Mouse (Mus musculus) Patski (cell line): ENCODE measurements around the gene Cmklr1. TPM values are rescaled to one million over a fixed set of nuclear protein-coding genes. Genes with fewer than 3 reads are reported as not detected.

ENCODE experiments used
- ATAC-seq: fragments of 100-300 bp; one replicate; pipeline ENCODE4 v1.8.0; 2021
- CTCF ChIA-PET: fragments of 350-600 bp; sonication (Branson Sonifier 250); formaldehyde crosslinking; loops from one replicate; lab custom pipeline; 2022; ENCODE audit warnings: inconsistent platforms; lab: Charles Lee
- POLR2A ChIA-PET: fragments of 350-600 bp; sonication (Branson Sonifier 250); formaldehyde crosslinking; loops from one replicate; lab custom pipeline; 2022; ENCODE audit warnings: antibody characterized with exemption, inconsistent platforms; lab: Charles Lee
- DNase-seq: peaks from one replicate; pipeline ENCODE4 v3.0.0-alpha.2; 2011; ENCODE audit warnings: low read depth, low spot score
- H3K27me3 ChIP-seq: fragments of 371-371 bp; one replicate; pipeline ENCODE4 v1.5.1; 2021
- CTCF ChIP-seq: fragments of 100-300 bp; IDR thresholded peaks from one replicate; pipeline ENCODE4 v1.5.1; 2021
- in situ Hi-C: fragments of 300-500 bp; cut with MboI; formaldehyde crosslinking; loops from 3 replicates; pipeline ENCODE4 v1.11.1; 2018; ENCODE audit warnings: low pct_unique_long_range_greater_than_20kb, mixed read lengths
- polyA plus RNA-seq: library from polyadenylated mRNA; unstranded; gene quantifications from one replicate; pipeline ENCODE4 v1.2.3, GENCODE M21; 2021

Cmklr1 gene
- polyA plus RNA-seq, result not detected

GRCm38 (mm10) chr5:113650035-113650865 is at the start of gene Cmklr1:
Gene Cmklr1, minus strand, starts transcription at chr5:113650426.
- ChIA-PET CTCF (no interaction called here), POLR2A (no interaction called here)
- DNase-seq (no peak), ATAC-seq (no peak)
- in situ Hi-C loops, result no loop called here
- H3K27me3 ChIP-seq, result peaks cover 14% of the 10 kb centered on the region
- no peak for TF ChIP-seq CTCF

GRCm38 (mm10) chr5:113694415-113694814 is 44.2 kb upstream of the Cmklr1 start:
- TF ChIP-seq CTCF, result no peak
- ATAC-seq (no peak), DNase-seq (no peak)
- in situ Hi-C loops, result no loop called here
- no peaks in the 10 kb centered on the region for H3K27me3 ChIP-seq
- CTCF ChIA-PET, result no interaction called here
- POLR2A ChIA-PET, result no interaction called here

GRCm38 (mm10) chr5:113694000-113694399 is 43.8 kb upstream of the Cmklr1 start:
- in situ Hi-C loops, result no loop called here
- TF ChIP-seq CTCF, result no peak
- CTCF ChIA-PET, result no interaction called here
- POLR2A ChIA-PET, result no interaction called here
- ATAC-seq (no peak), DNase-seq (no peak)
- H3K27me3 ChIP-seq, result no peaks in the 10 kb centered on the region

- no peaks in the 10 kb centered on the region for H3K27me3 ChIP-seq
- ATAC-seq (no peak), DNase-seq (no peak)
- CTCF ChIA-PET, result no interaction called here
- POLR2A ChIA-PET, result no interaction called here
- no peak for TF ChIP-seq CTCF
- in situ Hi-C loops, result no loop called here
These were observed 43.0 kb upstream of the Cmklr1 start for GRCm38 (mm10) chr5:113693196-113693755.

- TF ChIP-seq CTCF, result no peak
These were observed 40.6 kb upstream of the Cmklr1 start for GRCm38 (mm10) chr5:113690866-113691265.

GRCm38 (mm10) chr5:113690069-113690548 is 39.9 kb upstream of the Cmklr1 start:
- CTCF ChIA-PET, result no interaction called here
- in situ Hi-C loops, result no loop called here
- DNase-seq, result no peak
- POLR2A ChIA-PET, result no interaction called here
- TF ChIP-seq CTCF, result no peak
- no peak for ATAC-seq
- no peaks in the 10 kb centered on the region for H3K27me3 ChIP-seq

More at GRCm38 (mm10) chr5:113690866-113691265, 40.6 kb upstream of the Cmklr1 start:
- DNase-seq (no peak), ATAC-seq (no peak)
- H3K27me3 ChIP-seq, result no peaks in the 10 kb centered on the region
- ChIA-PET POLR2A (no interaction called here), CTCF (no interaction called here)
- in situ Hi-C loops, result no loop called here

GRCm38 (mm10) chr5:113687514-113687913 is 37.3 kb upstream of the Cmklr1 start:
- in situ Hi-C loops, result no loop called here
- CTCF ChIA-PET, result no interaction called here
- no peaks in the 10 kb centered on the region for H3K27me3 ChIP-seq
- no peak for TF ChIP-seq CTCF
- no peak for ATAC-seq
- POLR2A ChIA-PET, result no interaction called here
- no peak for DNase-seq

GRCm38 (mm10) chr5:113685471-113685870 is 35.2 kb upstream of the Cmklr1 start:
- no peak for DNase-seq
- TF ChIP-seq CTCF, result no peak
- H3K27me3 ChIP-seq, result no peaks in the 10 kb centered on the region
- ChIA-PET CTCF (no interaction called here), POLR2A (no interaction called here)
- in situ Hi-C loops, result no loop called here
- peak; percentile 38 for ATAC-seq

GRCm38 (mm10) chr5:113683246-113683645 is 33.0 kb upstream of the Cmklr1 start:
- ATAC-seq (no peak), DNase-seq (no peak)
- no peak for TF ChIP-seq CTCF
- POLR2A ChIA-PET, result no interaction called here
- no peaks in the 10 kb centered on the region for H3K27me3 ChIP-seq
- in situ Hi-C loops, result no loop called here
- CTCF ChIA-PET, result no interaction called here

- DNase-seq, result no peak
- no peak for ATAC-seq
- no peak for TF ChIP-seq CTCF
- CTCF ChIA-PET, result no interaction called here
- POLR2A ChIA-PET, result no interaction called here
- in situ Hi-C loops, result no loop called here
- H3K27me3 ChIP-seq, result no peaks in the 10 kb centered on the region
These were observed 32.2 kb upstream of the Cmklr1 start for GRCm38 (mm10) chr5:113682472-113682871.

GRCm38 (mm10) chr5:113681219-113681618 is 31.0 kb upstream of the Cmklr1 start:
- ChIA-PET CTCF (no interaction called here), POLR2A (no interaction called here)
- no peak for TF ChIP-seq CTCF
- no peaks in the 10 kb centered on the region for H3K27me3 ChIP-seq
- DNase-seq (no peak), ATAC-seq (no peak)
- in situ Hi-C loops, result no loop called here
